Mouse (Mus musculus) liver, postnatal 0 days (tissue): ENCODE data around the gene Sdccag8. TPM values are rescaled to one million over a fixed set of nuclear protein-coding genes. Genes with fewer than 3 reads are reported as not detected.
"Not testable (repeated sequence)": the region's sequence is repeated elsewhere in the genome, so short reads cannot be mapped to it uniquely, and the experiment has no call there.

ENCODE experiments used
- ATAC-seq: fragments of 200-750 bp; cut with Nextera tagmentation; 2 replicates; pipeline ENCODE4 v1.8.0; 2017; ENCODE audit warnings: mild to moderate bottlenecking, moderate library complexity
- DNase-seq: peaks from one replicate; pipeline ENCODE4 v3.0.0-alpha.2; 2016
- H3K27ac ChIP-seq: fragments of 300-500 bp; sonication (generic); 2 replicates; pipeline ENCODE4 v1.5.1; 2014; ENCODE audit warnings: antibody characterized with exemption, moderate library complexity, mild to moderate bottlenecking, low read depth
- H3K27me3 ChIP-seq: fragments of 300-500 bp; sonication (generic); 2 replicates; pipeline ENCODE4 v1.6.1; 2014; ENCODE audit warnings: low read length, control low read depth, mixed read lengths; ENCODE audit not compliant: insufficient read depth
- H3K36me3 ChIP-seq: fragments of 300-500 bp; sonication (generic); replicated peaks from 2 replicates; pipeline ENCODE4 v1.6.1; 2014; ENCODE audit warnings: mild to moderate bottlenecking, control low read depth, low read length, moderate library complexity, mixed read lengths; ENCODE audit not compliant: insufficient read depth
- H3K4me1 ChIP-seq: fragments of 300-500 bp; sonication (generic); 2 replicates; pipeline ENCODE4 v1.6.1; 2014; ENCODE audit warnings: antibody characterized with exemption, mild to moderate bottlenecking, control low read depth; ENCODE audit not compliant: insufficient read depth
- H3K4me2 ChIP-seq: fragments of 300-500 bp; sonication (generic); 2 replicates; pipeline ENCODE4 v1.6.1; 2014; ENCODE audit warnings: low read depth, mild to moderate bottlenecking, low read length, moderate library complexity, mixed read lengths
- H3K4me3 ChIP-seq: fragments of 300-500 bp; sonication (generic); 2 replicates; pipeline ENCODE4 v1.5.1; 2014; ENCODE audit warnings: low read depth, low read length
- H3K9ac ChIP-seq: fragments of 300-500 bp; sonication (generic); replicated peaks from 2 replicates; pipeline ENCODE4 v1.6.1; 2014; ENCODE audit warnings: mild to moderate bottlenecking, moderate library complexity
- H3K9me3 ChIP-seq: fragments of 300-500 bp; sonication (generic); 2 replicates; pipeline ENCODE4 v1.6.1; 2016; ENCODE audit warnings: mild to moderate bottlenecking, control low read depth, low read length, mixed read lengths
- CTCF ChIP-seq: sonication (generic); IDR thresholded peaks from 2 replicates; pipeline ENCODE4 v1.5.1; 2016; ENCODE audit warnings: antibody characterized with exemption, low read depth
- EP300 ChIP-seq: IDR thresholded peaks from 2 replicates; pipeline ENCODE4 v1.6.1; 2016; ENCODE audit warnings: antibody characterized with exemption, low read depth, mild to moderate bottlenecking
- WGBS: fragments of 180-500 bp; shearing (Covaris S2); extraction: QIAGEN DNeasy Blood & Tissue Kit; methylation state at CpG from one replicate; pipeline ENCODE4 v1.1.7; 2014; ENCODE audit not compliant: insufficient replicate concordance; 5-methylcytosine and 5-hydroxymethylcytosine counted together
- polyA plus RNA-seq: library from polyadenylated mRNA; unstranded; fragments of >200 nt; fragmentation: Nextera tagmentation; extraction: Ambion mirVana; gene quantifications from 2 replicates; pipeline ENCODE4 v1.2.1, GENCODE M21; 2015

Gene Sdccag8
- polyA plus RNA-seq, 1 experiment from 2014 or later = 4.5 TPM

GRCm38 (mm10) chr1:176939901-176940341 lies 125.5 kb downstream of the Sdccag8 start:
- H3K4me1 ChIP-seq = no peaks in the 10 kb centered on the region
- H3K27ac ChIP-seq = no peak overlapping the region
- H3K36me3 ChIP-seq = no peaks in the 10 kb centered on the region
- H3K9ac ChIP-seq = no peak overlapping the region
- no peaks in the 10 kb centered on the region for H3K9me3 ChIP-seq
- ATAC-seq (no peak), DNase-seq (no peak)
- TF ChIP-seq CTCF (no peak), EP300 (no peak)
- H3K27me3 ChIP-seq = no peaks in the 10 kb centered on the region
- no peak overlapping the region for H3K4me2 ChIP-seq
- WGBS = 72% methylated on average over 8 of the region's 8 CpGs
- H3K4me3 ChIP-seq = no peak overlapping the region

- H3K27me3 ChIP-seq, H3K4me1 ChIP-seq, H3K36me3 ChIP-seq, H3K9ac ChIP-seq, H3K4me3 ChIP-seq, H3K27ac ChIP-seq, DNase-seq, H3K9me3 ChIP-seq, H3K4me2 ChIP-seq: not testable (repeated sequence)
- peak; percentile 33 for ATAC-seq
These were observed 127.0 kb downstream of the Sdccag8 start for GRCm38 (mm10) chr1:176941286-176941990.

- no peak overlapping the region for H3K4me3 ChIP-seq
- no peak for DNase-seq
- 80% methylated on average over 5 of the region's 5 CpGs for WGBS
These were observed 128.7 kb downstream of the Sdccag8 start for GRCm38 (mm10) chr1:176943126-176943525.

GRCm38 (mm10) chr1:176943987-176944386 lies 129.5 kb downstream of the Sdccag8 start:
- H3K4me2 ChIP-seq = no peak overlapping the region
- H3K27me3 ChIP-seq = no peaks in the 10 kb centered on the region
- 85% methylated on average over 5 of the region's 5 CpGs for WGBS
- no peaks in the 10 kb centered on the region for H3K9me3 ChIP-seq
- no peaks in the 10 kb centered on the region for H3K36me3 ChIP-seq
- H3K4me1 ChIP-seq = no peaks in the 10 kb centered on the region
- TF ChIP-seq EP300 = no peak
- TF ChIP-seq CTCF = no peak
- ATAC-seq = no peak
- H3K4me3 ChIP-seq = no peak overlapping the region
- H3K9ac ChIP-seq = no peak overlapping the region
- no peak for DNase-seq
- no peak overlapping the region for H3K27ac ChIP-seq

More at GRCm38 (mm10) chr1:176943126-176943525, 128.7 kb downstream of the Sdccag8 start:
- Histone ChIP-seq H3K27me3 (no peaks in the 10 kb centered on the region), H3K4me2 (no peak overlapping the region), H3K9me3 (no peaks in the 10 kb centered on the region), H3K36me3 (no peaks in the 10 kb centered on the region), H3K4me1 (no peaks in the 10 kb centered on the region), H3K27ac (no peak overlapping the region), H3K9ac (no peak overlapping the region)
- ATAC-seq = no peak
- TF ChIP-seq CTCF (no peak), EP300 (no peak)

GRCm38 (mm10) chr1:176944458-176945174 lies 130.2 kb downstream of the Sdccag8 start:
- no peak for TF ChIP-seq CTCF
- no peak for TF ChIP-seq EP300
- Histone ChIP-seq H3K4me1 (no peaks in the 10 kb centered on the region), H3K27ac (no peak overlapping the region), H3K27me3 (no peaks in the 10 kb centered on the region), H3K9ac (no peak overlapping the region), H3K9me3 (no peaks in the 10 kb centered on the region), H3K4me3 (no peak overlapping the region), H3K4me2 (no peak overlapping the region; the same call in 1 of the 2 replicates), H3K36me3 (no peaks in the 10 kb centered on the region)
- DNase-seq = no peak
- ATAC-seq = no peak
- 78% methylated on average over 8 of the region's 8 CpGs for WGBS

- Histone ChIP-seq H3K9me3 (no peaks in the 10 kb centered on the region), H3K4me2 (no peak overlapping the region), H3K4me3 (no peak overlapping the region), H3K36me3 (no peaks in the 10 kb centered on the region), H3K9ac (no peak overlapping the region), H3K4me1 (no peaks in the 10 kb centered on the region), H3K27me3 (no peaks in the 10 kb centered on the region), H3K27ac (no peak overlapping the region)
- DNase-seq (no peak), ATAC-seq (no peak)
- WGBS = 85% methylated on average over 9 of the region's 12 CpGs
- TF ChIP-seq CTCF = no peak
- TF ChIP-seq EP300 = no peak
These were observed 130.7 kb downstream of the Sdccag8 start for GRCm38 (mm10) chr1:176945175-176945540.
